Mouse (Mus musculus): ENCODE results near the gene Ap3s2. TPM values are rescaled to one million over a fixed set of nuclear protein-coding genes. Genes with fewer than 3 reads are reported as not detected.

Gene Ap3s2
- total and polyA plus RNA-seq, 3 experiments, result 8.3 to 91.2 (median 18.2) TPM

DNA sequence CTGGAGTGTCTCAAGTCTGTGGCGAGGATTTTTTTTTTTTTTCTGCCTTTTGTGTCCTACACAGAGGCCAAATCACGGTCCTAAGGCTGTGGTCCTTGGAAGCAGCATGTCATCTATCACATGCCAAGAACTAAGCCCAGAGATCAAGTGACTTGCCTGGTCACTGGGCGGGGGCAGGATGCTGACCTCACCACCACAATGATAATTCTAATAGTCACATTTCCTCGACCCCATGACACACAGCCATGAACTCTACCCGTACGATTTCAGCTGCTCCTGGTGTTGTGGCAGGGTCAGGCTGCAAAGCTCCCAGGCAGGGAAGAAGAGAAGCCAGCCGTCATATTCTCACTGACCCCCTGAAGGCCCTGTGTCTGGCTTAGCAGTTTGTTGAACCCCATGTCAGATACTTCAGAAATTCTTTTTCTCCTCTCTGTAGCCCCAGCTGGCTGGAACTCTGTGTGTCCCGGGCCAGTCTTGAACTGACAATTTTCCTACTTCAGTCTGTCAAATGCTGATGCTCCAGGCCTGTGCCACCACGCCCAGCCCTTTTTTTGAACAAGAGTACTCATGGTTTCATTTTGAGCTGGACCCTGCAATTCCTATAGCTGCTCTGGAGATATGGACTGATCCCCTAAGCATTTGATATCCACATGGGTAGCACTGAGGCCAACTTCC is 61.4 kb downstream of the Ap3s2 start:
- Histone ChIP-seq H3K27me3 (ENCODE audit: control insufficient read depth in 1 of 2, insufficient read depth in 2 of 2, low read length in 2 of 2) (peaks cover 0 to 2% of the 10 kb centered on the region in 2 experiments; a peak in 1 of 4 replicates), H3K4me1 (ENCODE audit: control insufficient read depth in 1 of 2, insufficient read depth in 2 of 2, low read length in 2 of 2) (peaks cover 9 to 55% of the 10 kb centered on the region in 2 experiments), H3K79me2 (ENCODE audit: control insufficient read depth, insufficient read depth, low read length, poor library complexity) (no peaks in the 10 kb centered on the region), H3K27ac (ENCODE audit: control insufficient read depth, low read depth, low read length) (no peak overlapping the region), H3K4me3 (ENCODE audit: control insufficient read depth in 1 of 2, insufficient read depth in 1 of 2, low read depth in 2 of 2, low read length in 2 of 2) (no peak overlapping the region), H3K9ac (ENCODE audit: control insufficient read depth, low read depth, low read length, poor library complexity, severe bottlenecking) (no peak overlapping the region), H3K36me3 (ENCODE audit: control insufficient read depth in 1 of 2, insufficient read depth in 2 of 2, low read length in 2 of 2) (peaks cover 0 to 37% of the 10 kb centered on the region in 2 experiments; a peak in 2 of 4 replicates), H3K9me3 (replicated peaks; ENCODE audit: insufficient read depth, low read length) (no peaks in the 10 kb centered on the region)
- TF ChIP-seq E2F4 (IDR thresholded peaks at IDR 0.05; ENCODE audit: borderline replicate concordance, low read depth, low read length) (no peak), MAZ (IDR thresholded peaks at IDR 0.05; ENCODE audit: low read depth, low read length) (no peak), RCOR1 (IDR thresholded peaks at IDR 0.05; ENCODE audit: low read depth, low read length) (no peak), TAL1 (IDR thresholded peaks at IDR 0.05; ENCODE audit: low read length) (no peak), ELF1 (IDR thresholded peaks at IDR 0.05; ENCODE audit: low read depth, low read length) (no peak), TCF12 (IDR thresholded peaks at IDR 0.05; ENCODE audit: low read depth, low read length) (no peak), SMC3 (IDR thresholded peaks at IDR 0.05; ENCODE audit: low read depth, low read length) (no peak), MAFK (IDR thresholded peaks at IDR 0.05; ENCODE audit: borderline replicate concordance, low read depth, low read length) (no peak), ZKSCAN1 (IDR thresholded peaks at IDR 0.05; ENCODE audit: low read depth, low read length) (no peak), NRF1 (IDR thresholded peaks at IDR 0.05; ENCODE audit: insufficient read depth, low read depth, low read length, poor library complexity, severe bottlenecking) (no peak), POLR2AphosphoS2 (IDR thresholded peaks at IDR 0.05; ENCODE audit: low read length) (no peak), RAD21 (IDR thresholded peaks at IDR 0.05; ENCODE audit: low read depth, low read length) (no peak), CHD2 (IDR thresholded peaks at IDR 0.05; ENCODE audit: low read length) (no peak), UBTF (IDR thresholded peaks at IDR 0.05; ENCODE audit: borderline replicate concordance, insufficient read depth, low read depth, low read length) (no peak), GABPA (IDR thresholded peaks at IDR 0.05; ENCODE audit: low read depth, low read length) (no peak), USF2 (IDR thresholded peaks at IDR 0.05; ENCODE audit: borderline replicate concordance in 1 of 2, insufficient read depth in 1 of 2, low read depth in 1 of 2, low read length in 2 of 2) (no peak), CTCF (IDR thresholded peaks at IDR 0.05 in 2 of 3, conservative IDR thresholded peaks at IDR 0.05 in 1 of 3; ENCODE audit: control insufficient read depth in 1 of 3, insufficient read depth in 1 of 3, low read depth in 2 of 3, low read length in 3 of 3, poor library complexity in 1 of 3, severe bottlenecking in 1 of 3) (no peak), ZC3H11A (IDR thresholded peaks at IDR 0.05; ENCODE audit: low read depth, low read length) (no peak)
- DNase-seq (ENCODE audit: low read depth, low spot score), result no peak

Measured in MEL (cell line).